Mouse (Mus musculus): ENCODE data around the gene Bok.

Gene Bok

GRCm38 (mm10) chr1:93741987-93742386, 56.5 kb downstream of the Bok start:
- DNase-seq (ENCODE audit: low spot score in 2 of 2) = no peak

- DNase-seq (ENCODE audit: low spot score in 2 of 2) = no peak
Measured at GRCm38 (mm10) chr1:93742910-93743309, 57.5 kb downstream of the Bok start.
